Mouse (Mus musculus): ENCODE results near the gene Unc5cl.

Unc5cl gene

DNA sequence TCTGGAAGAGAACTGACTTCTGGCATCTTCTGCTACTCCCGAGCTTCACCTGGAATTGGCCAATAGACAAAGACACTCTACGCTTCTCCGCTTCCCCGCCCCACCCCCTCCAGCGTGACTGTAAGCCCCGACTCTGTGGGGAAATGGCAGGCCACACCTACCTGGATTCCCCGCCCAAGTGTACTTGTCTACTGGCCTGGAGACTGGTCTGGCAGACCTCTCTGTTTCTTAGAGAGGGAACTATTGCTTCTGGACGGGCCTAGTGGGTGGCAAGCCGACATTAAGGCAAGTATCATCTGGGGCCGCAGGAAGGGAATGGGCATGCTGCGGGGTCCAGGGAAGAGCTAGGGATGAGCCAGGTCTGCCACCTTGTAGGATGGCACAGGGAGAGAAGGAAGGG lies at the start of gene Unc5cl:
Gene Unc5cl (plus strand): TSS at position 214 of the 400 bp plus-strand sequence.
- in situ Hi-C loops (cut with MseI, MboI), result no loop called here

GRCm38 (mm10) chr17:48407154-48407553 lies 47.5 kb upstream of the Unc5cl start:
- in situ Hi-C loops (cut with MseI, MboI), result no loop called here

GRCm38 (mm10) chr17:48407910-48408525 lies 46.7 kb upstream of the Unc5cl start:
- in situ Hi-C loops (cut with MseI, MboI), result no loop called here

- in situ Hi-C loops (cut with MseI, MboI), result no loop called here
These were observed 46.0 kb upstream of the Unc5cl start for GRCm38 (mm10) chr17:48408526-48409291.

DNA sequence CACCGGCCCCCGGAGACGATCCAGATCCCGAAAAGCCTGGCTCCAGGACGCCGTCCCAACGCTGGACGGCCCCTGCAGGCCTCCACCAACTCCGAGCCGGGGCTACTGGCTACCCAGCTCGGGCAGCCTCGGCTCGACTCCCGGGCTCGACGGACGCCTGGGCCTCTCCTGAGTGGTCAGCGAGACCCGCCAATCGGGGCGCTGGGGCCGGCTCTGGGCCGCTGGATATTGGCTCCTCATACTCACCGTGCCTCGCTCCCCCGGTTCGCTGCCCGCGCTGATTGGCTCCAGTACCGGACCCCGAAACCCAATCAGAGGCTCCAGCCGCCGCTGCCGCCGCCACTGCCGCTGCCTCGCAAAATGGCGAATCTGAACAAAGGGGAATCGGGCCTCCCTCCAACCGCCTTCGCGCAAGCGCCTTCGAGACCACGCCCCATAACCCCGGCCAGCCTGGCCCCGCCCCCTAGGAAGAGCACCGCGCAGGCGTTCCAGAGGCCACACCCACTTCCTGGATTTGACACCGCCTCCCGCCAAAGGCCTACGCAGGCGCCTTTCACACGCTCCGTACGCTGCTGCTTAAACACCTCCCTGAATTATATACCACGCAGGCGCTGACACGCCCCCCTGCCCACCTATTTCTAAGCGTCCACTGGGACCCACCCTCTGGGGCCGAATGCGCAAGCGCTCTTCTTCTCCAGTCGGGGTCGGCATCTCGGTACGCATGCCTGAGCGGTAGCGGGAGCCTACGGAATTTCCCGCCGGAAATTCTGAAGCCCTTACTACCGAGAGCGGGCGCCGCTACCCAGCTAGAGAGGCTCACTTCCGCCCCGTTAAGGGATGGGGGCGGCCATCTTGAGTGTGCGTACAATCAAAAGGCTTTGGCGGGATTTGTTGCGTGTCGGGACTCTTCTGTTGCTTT lies 45.1 kb upstream of the Unc5cl start, which contains the start of the genes Nfya and Oard1:
Gene Nfya (minus strand): TSS at position 527 of the 919 bp plus-strand sequence.
Gene Oard1 (plus strand): TSS at position 635 of the 919 bp plus-strand sequence.
- in situ Hi-C loops (cut with MseI, MboI), result no loop called here

DNA sequence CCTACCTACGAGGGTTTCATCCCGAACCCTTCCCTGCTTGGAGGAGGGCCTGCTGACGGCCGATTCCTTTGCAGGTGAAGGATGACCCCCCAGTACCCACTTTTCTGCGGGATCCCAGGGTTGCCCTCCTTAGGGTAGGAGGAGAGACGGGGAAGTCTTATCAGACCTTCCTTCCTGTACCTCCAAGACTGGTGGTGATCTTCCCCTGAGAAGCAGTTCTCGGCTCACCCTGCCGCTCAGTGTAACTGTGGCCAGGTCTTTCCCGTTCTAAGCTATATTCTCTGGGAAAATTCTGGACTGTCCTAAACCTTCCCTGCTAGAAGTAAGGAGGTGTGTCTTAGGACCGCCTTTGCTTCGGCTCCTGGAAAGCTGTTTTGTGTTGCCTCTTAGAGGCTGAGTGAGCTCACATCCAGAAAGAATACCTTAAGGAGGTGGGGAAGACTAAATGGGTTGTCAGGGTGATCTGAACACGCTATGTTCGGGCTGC lies 44.4 kb upstream of the Unc5cl start:
- in situ Hi-C loops (cut with MseI, MboI), result no loop called here

GRCm38 (mm10) chr17:48411241-48411640 lies 43.5 kb upstream of the Unc5cl start:
- in situ Hi-C loops (cut with MseI, MboI), result no loop called here

DNA sequence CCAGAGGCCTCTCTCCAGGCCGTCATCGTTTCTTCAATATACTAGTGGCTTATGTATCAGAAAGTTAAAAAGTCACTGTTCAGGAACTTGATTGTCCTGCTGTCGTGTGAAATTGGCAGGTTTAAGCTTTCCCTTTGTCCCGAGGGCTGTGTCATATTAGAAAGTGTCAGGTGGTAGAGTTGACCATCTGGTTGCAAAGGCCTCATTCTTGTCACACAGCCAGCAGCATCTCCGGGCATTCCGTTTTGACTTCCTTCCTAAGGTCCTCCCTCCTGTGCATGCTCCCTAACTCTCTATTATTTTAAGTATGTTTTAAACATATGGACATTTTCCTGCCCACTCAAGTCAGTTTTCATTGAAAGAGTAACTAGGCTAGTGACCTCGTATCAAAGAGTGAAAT lies 38.7 kb upstream of the Unc5cl start:
- in situ Hi-C loops (cut with MseI, MboI), result no loop called here

DNA sequence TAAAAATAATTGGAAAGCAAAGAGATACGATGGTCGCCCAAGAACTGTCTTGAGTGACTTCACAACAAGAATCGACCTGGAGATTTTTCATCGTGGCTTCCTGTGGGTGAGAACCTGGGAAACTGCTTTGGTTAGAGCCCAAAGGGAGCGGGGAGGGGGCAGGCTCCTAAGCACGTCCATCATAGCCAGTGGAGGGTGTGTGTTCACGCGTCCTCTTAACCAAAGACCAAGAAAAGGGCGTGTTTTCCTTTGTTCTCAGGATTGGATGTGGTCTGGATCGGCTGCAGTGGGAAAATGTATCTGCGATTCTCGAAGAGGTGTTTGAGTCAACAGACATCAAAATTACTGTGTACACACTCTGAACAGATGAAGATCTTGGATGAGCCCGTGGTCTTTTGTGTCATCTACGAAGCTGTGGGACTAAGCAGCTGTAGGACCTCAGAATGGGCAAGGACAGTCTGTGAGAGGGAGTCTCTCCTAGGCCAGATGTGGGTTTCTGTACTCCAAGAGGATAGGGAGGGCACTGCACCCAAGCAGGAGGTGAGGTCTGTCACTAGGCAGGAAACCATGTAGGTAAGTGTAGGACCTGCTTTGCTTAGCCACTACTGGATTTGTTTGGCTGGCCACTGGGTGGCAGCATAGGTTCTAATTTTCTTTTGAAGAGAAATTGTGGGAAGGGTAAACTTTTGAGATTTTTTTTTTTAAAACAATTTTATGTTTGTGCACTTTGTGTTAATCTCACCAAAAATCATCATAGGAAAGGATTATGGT lies 38.1 kb upstream of the Unc5cl start:
- in situ Hi-C loops (cut with MseI, MboI), result no loop called here

DNA sequence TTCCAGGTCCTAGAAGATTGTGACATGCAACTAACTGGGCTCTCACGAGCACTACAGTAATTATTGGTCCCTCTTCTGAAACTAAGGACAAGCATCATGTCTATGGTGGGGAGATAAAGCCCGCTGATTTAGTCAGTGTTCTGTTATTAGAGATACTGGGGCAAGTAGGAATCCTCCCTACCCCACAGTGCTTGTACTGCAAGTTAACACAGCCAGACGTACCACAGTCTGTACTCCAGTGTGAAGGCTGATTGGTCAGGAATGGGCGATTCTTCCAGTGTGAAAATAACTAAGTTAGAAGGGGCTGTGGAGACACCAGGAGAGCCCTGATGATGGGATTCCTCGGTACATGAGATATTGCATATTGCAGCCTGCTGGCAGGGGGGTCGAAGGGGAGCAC lies 37.2 kb upstream of the Unc5cl start:
- in situ Hi-C loops (cut with MseI, MboI), result no loop called here

- in situ Hi-C loops (cut with MseI, MboI), result no loop called here
These were observed 36.5 kb upstream of the Unc5cl start for GRCm38 (mm10) chr17:48418174-48418573.

DNA sequence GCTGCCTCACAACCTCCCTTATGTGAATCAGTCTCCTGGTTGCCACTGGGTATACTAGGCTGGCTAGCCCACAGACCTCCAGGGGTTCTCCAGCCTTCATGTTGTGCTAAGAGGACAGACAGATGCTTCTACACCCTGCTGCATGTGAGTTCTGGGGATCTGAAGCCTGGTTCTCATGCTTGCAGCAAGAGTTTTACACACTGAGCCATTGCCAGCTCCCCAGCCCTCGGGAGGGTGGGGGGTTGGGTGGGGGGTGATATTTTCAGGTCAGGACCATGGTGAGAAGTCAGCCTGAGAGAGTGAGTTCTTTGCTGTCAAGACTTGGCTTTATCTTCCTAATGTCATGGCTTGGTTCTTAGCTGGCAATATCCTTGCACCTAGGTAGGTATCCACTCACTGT lies 35.9 kb upstream of the Unc5cl start:
- in situ Hi-C loops (cut with MseI, MboI), result no loop called here

DNA sequence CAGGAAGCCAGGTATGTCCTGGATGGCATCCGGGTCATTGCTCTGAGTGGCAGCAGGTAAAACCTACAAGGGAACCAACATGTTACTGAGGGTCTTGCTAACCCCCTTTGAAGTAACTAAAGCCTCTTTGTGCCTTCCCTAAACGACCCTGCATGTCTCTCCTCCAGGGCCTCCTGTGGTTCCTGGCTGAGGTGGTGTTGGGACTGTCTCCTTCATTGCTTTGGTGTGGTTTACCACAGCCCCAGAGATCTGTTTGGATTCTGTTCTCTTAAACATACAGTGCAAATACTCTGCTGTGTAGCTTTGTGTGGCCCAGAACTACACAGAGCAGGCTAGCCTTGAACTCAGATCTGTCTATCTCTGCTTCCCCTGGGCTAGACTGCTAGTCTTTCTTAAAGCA lies 35.1 kb upstream of the Unc5cl start:
- in situ Hi-C loops (cut with MseI, MboI), result no loop called here

DNA sequence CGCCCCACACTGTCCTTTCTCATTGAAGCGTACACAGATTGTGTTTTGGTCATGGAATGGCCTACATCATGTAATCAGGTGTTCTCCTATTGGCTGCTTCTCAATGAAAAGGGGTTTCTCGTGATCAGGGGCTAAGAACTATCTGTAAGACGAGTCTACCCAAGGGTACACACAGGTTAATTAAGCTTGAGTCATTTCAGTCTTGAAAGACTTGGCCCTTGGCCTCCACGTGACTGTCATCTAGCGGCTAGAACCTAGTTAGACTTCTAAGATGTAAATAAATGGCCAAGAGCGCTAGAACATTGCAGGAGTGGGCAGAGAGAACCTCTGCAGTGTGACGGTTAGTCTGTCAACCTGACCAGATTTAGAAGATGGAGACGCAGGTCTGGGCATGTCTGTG lies 30.5 kb upstream of the Unc5cl start:
- in situ Hi-C loops (cut with MseI, MboI), result no loop called here

GRCm38 (mm10) chr17:48425823-48426612 lies 28.7 kb upstream of the Unc5cl start:
- in situ Hi-C loops (cut with MseI, MboI), result no loop called here

GRCm38 (mm10) chr17:48426991-48427750 lies 27.5 kb upstream of the Unc5cl start:
- in situ Hi-C loops (cut with MseI, MboI), result no loop called here

DNA sequence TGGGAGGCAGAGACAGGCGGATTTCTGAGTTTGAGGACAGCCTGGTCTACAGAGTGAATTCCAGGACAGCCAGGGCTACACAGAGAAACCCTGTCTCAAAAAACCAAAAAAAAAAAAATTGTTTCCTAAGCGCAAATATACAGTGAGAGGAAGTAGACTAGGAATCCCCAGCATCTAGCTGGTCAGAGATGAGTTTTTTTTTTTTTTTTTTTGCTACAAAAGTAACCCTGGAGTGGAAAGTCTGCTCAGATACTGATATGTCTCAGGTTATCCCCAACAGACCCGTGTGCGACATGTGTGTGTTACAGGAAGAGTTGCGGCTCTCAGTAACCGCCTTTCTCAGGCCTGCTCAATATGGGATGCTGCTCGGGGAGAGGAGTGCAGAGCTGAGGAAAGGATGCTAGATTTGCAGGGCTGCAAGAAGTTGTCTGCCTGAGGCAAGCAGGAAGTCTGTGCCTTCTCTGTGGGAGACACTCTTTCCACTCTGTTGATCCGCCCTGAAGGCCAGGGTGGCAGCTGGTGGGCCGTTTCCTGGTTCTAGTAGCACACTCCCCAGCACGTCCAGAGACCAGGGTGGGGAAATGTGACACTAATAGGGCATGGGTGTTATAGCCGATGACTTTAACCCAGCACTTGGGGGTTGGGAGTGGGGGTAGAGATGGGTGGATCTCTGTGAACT lies 26.7 kb upstream of the Unc5cl start:
- in situ Hi-C loops (cut with MseI, MboI), result no loop called here

GRCm38 (mm10) chr17:48430394-48430793 lies 24.3 kb upstream of the Unc5cl start:
- in situ Hi-C loops (cut with MseI, MboI), result no loop called here

GRCm38 (mm10) chr17:48431054-48431453 lies 23.6 kb upstream of the Unc5cl start:
- in situ Hi-C loops (cut with MseI, MboI), result no loop called here
